Mouse (Mus musculus): ENCODE measurements around the gene Atxn3. TPM values are rescaled to one million over a fixed set of nuclear protein-coding genes. Genes with fewer than 3 reads are reported as not detected.
"Not testable (repeated sequence)": the region's sequence is repeated elsewhere in the genome, so short reads cannot be mapped to it uniquely, and the experiment has no call there.

The Atxn3 gene
- total RNA-seq, 2 experiments from 2014 or later: 18.9 to 46.3 TPM

DNA sequence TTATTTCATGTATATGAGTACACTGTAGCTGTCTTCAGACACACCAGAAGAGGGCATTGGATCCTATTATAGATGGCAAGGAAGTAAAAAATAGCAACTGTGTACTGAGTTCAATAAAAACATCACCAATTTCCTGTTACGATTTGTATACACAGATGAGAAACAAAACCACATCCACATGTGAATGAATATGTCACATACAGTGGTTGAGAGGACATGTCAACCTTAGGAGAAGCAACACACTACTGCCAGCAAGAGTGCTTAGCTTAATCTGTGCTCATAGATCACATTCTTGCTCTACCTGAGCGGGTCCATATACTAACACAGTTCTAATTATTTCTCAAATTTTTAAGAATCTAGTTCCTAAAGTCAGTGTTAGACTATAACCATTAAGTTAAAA is 13.3 kb upstream of the Atxn3 start:
- ATAC-seq (replicated peaks; ENCODE audit: low FRiP score, low TSS enrichment, poor library complexity, severe bottlenecking): no peak

GRCm38 (mm10) chr12:101958960-101959780 is 1.1 kb upstream of the Atxn3 start:
- ATAC-seq (replicated peaks; ENCODE audit: low FRiP score, low TSS enrichment, poor library complexity, severe bottlenecking): not testable (repeated sequence)

GRCm38 (mm10) chr12:101958556-101958955 is 510 bp upstream of the Atxn3 start:
- no peak for ATAC-seq (replicated peaks; ENCODE audit: low FRiP score, low TSS enrichment, poor library complexity, severe bottlenecking)

- peak; percentile 18 for ATAC-seq (replicated peaks; ENCODE audit: low FRiP score, low TSS enrichment, poor library complexity, severe bottlenecking)
Measured at GRCm38 (mm10) chr12:101957079-101957941, 736 bp downstream of the Atxn3 start.

- ATAC-seq (replicated peaks; ENCODE audit: low FRiP score, low TSS enrichment, poor library complexity, severe bottlenecking): not testable (repeated sequence)
Measured at GRCm38 (mm10) chr12:101955821-101956220, 2.2 kb downstream of the Atxn3 start.

- ATAC-seq (replicated peaks; ENCODE audit: low FRiP score, low TSS enrichment, poor library complexity, severe bottlenecking): no peak
Measured at GRCm38 (mm10) chr12:101948801-101949200, 9.2 kb downstream of the Atxn3 start.

DNA sequence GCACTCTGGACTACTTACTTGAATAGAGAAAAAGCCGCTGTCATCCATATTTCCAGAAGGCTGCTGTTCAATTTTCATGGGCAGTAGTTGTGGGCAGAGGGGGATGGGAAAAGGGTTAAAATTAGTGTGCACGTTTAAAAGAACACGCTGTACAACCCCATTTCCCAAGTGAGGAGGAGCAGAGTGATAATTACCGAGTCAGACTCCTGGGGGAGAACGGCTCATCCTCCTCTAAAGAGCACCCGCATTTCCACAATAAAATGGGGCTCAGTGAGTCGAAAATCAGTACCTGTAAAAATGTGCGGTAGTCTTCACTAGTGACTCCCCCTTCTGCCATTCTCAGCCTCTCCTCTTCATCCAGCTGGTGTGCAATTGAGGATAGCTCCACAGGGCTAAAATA is 10.1 kb downstream of the Atxn3 start:
- no peak for ATAC-seq (replicated peaks; ENCODE audit: low FRiP score, low TSS enrichment, poor library complexity, severe bottlenecking)

DNA sequence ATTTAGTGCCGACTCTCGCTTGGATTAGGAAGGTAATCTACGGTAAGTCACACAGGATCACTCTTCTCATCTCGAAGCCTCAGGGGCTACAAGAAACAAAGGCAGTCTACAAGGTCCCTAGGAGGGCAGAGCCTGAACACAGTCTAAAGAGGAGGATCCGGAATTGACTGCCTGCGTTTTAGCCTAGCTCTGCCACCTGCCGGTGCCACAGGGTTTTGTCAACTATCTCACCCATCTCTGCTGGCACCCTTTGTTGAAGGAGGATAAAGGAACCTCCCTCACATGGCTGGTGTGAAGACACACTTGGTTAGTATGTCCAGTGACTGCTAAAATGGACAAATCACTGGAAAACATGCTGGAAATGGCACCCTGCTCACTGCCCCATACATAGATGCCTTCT is 20.5 kb downstream of the Atxn3 start:
- peak; percentile 63 for ATAC-seq (replicated peaks; ENCODE audit: low FRiP score, low TSS enrichment, poor library complexity, severe bottlenecking)

DNA sequence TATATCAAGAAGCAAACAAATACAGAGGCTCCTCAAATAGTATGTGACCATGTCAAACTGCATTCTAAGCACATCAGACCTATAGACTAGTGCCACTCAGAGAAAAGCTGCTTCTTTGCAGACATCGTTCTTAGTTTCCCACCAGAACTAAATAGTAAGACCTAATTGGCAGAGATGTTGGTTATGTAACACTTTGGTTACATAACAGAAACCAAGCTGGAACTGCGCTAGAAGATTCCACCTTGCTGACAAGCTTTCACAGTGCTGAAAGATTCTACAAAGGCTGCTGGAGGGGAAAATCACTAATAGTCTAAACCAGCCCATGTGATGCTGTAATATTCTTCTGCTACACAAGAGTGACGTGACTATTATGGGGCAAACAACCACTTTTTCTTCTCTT is 22.8 kb downstream of the Atxn3 start:
- ATAC-seq (replicated peaks; ENCODE audit: low FRiP score, low TSS enrichment, poor library complexity, severe bottlenecking): no peak

DNA sequence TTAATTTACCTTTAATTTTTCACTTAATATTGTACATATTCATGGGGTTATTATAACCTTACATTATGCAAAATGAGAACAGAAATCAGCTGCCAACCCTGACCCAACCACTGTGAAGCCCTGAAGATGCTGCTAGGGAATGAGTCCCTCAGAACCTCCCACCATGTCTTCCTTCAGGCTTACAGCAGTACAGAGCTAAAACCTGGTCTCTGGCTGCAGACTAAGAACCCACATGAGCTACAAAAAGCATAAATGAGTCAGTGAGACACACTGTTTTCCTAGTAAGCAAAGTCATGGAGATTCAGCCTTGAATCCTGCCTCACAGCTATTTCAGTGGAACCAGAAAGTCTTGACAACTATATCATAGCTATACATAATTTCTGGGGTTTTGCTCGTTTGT is 29.6 kb downstream of the Atxn3 start:
- ATAC-seq (replicated peaks; ENCODE audit: low FRiP score, low TSS enrichment, poor library complexity, severe bottlenecking): no peak

DNA sequence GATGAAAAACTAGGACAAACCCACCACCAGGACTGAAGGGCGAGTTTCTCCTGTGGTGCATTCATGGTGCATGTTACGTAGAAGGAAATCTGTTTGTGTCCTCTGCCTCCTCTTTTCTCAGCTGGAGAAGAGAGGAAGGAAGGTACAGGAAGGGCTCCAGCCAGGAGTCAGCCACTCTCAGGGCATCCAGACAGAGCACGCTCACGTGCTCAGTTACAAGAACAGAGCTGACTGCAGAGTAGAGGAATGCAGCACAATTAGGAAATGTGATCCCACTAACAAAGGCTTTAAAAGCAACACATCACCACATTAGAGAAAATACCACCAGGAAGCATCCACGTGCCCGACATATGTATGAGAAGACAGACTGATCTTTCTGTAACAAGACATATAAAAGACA is 35.7 kb downstream of the Atxn3 start:
- no peak for ATAC-seq (replicated peaks; ENCODE audit: low FRiP score, low TSS enrichment, poor library complexity, severe bottlenecking)

DNA sequence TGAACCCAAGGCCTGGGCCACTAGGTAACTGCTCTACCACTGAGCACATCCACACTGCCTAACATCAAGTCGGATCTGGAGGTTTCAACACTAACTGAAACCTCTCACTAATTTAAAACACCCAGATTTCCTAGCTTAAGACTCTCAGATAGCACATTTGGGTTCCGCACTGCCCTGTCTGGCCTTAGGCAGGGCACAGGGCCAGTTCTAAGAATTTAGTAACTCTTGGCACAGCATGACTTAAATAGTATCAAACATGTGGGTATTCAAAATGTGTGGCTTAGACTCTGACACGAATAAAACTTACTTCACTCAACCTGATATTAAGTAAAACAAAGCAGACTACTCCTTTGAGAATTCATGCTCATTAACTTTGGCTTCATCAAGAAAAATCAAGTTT is 38.2 kb downstream of the Atxn3 start:
- no peak for ATAC-seq (replicated peaks; ENCODE audit: low FRiP score, low TSS enrichment, poor library complexity, severe bottlenecking)

GRCm38 (mm10) chr12:101917165-101917564 is 40.9 kb downstream of the Atxn3 start:
- no peak for ATAC-seq (replicated peaks; ENCODE audit: low FRiP score, low TSS enrichment, poor library complexity, severe bottlenecking)

DNA sequence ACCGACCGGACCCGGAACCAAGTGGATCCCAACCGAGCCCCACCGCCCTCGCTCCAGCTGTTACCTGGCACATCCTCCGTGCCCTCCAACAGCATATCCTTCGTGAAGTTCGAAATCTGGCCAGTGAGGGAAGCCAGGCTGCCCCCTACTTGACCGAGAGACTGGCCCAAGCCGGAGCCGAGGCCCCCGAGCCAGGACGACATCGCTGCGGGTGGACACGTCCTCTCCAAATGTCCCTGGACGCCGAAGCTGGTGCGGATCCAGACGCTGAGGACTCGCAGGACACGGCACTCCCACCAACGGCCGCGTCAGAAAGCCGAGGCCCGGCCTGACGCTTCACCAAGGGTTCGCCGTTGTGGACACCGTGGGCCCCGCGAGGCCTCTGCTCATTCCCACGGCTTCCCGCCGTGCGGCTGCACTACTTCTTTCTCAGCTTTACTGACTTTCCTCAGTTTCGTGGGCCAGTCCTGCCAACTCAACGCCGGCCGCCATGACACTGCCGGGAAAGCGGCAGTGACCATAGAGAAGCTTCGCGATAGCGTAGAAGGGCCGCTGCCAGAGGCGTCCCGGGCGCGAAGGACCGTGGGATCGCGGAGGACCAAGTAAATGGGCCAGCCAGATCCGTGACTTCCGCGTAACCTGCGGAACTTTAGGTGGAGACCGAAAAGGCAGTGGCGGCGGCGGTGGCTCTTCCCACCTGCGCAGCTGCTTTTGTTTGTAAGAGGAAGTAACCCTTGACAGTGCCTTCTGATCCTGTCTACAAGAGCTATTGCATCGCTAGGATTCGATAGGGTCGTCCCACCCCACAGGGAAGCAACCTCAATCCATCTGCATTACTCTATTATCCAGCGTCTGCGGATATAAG is 45.2 kb downstream of the Atxn3 start, which contains the start of gene Trip11:
Gene Trip11 (minus strand): TSS at position 642 of the 865 bp plus-strand sequence.
- ATAC-seq (replicated peaks; ENCODE audit: low FRiP score, low TSS enrichment, poor library complexity, severe bottlenecking): peak; percentile 93

- ATAC-seq (replicated peaks; ENCODE audit: low FRiP score, low TSS enrichment, poor library complexity, severe bottlenecking): no peak
Measured at GRCm38 (mm10) chr12:101911346-101911745, 46.7 kb downstream of the Atxn3 start.

GRCm38 (mm10) chr12:101910360-101910759 is 47.7 kb downstream of the Atxn3 start:
- no peak for ATAC-seq (replicated peaks; ENCODE audit: low FRiP score, low TSS enrichment, poor library complexity, severe bottlenecking)

DNA sequence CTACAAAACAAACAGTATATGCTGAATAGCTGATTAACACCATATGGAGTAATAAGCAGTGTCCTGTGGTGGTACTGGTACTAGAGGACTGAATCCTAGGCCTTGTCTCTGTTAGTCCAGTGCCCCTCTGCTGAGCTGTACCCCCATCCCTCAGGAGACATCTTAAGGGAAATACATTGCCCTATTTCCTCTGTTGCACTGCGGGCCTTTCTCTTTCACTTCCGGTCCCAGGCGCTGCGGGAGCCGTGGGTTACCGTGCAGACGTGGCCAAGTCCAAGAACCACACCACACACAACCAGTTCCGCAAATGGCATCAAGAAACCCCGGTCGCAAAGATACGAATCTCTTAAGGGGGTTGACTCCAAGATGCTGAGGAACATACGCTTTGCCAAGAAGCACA is 52.2 kb downstream of the Atxn3 start:
- no peak for ATAC-seq (replicated peaks; ENCODE audit: low FRiP score, low TSS enrichment, poor library complexity, severe bottlenecking)

- ATAC-seq (replicated peaks; ENCODE audit: low FRiP score, low TSS enrichment, poor library complexity, severe bottlenecking): no peak
Measured at GRCm38 (mm10) chr12:101904906-101905305, 53.1 kb downstream of the Atxn3 start.

- ATAC-seq (replicated peaks; ENCODE audit: low FRiP score, low TSS enrichment, poor library complexity, severe bottlenecking): no peak
Measured at GRCm38 (mm10) chr12:101904170-101904569, 53.9 kb downstream of the Atxn3 start.
